Mouse (Mus musculus) embryo, embryonic 11.5 days (tissue): Measurements from ENCODE around the gene Ppt1.
A peak's percentile ranks its signal among the peaks of the same experiment; 100 is the strongest.
"Not testable (repeated sequence)": the region's sequence is repeated elsewhere in the genome, so short reads cannot be mapped to it uniquely, and the experiment has no call there.

Experiments
- DNase-seq: peaks from one replicate; pipeline ENCODE4 v3.0.0-alpha.2; 2012; ENCODE audit warnings: low read depth, low spot score

The Ppt1 gene

GRCm38 (mm10) chr4:122835530-122836402, at the start of gene Ppt1:
Gene Ppt1, plus strand, starts transcription at chr4:122836242.
- peak; percentile 76 for DNase-seq

- DNase-seq, result no peak
Observed at GRCm38 (mm10) chr4:122789335-122790089, 46.5 kb upstream of the Ppt1 start.

GRCm38 (mm10) chr4:122808108-122808507, 27.9 kb upstream of the Ppt1 start:
- peak; percentile 54 for DNase-seq

GRCm38 (mm10) chr4:122811180-122811579, 24.9 kb upstream of the Ppt1 start:
- no peak for DNase-seq

GRCm38 (mm10) chr4:122811824-122812223, 24.2 kb upstream of the Ppt1 start:
- DNase-seq, result no peak

- DNase-seq, result no peak
Observed at GRCm38 (mm10) chr4:122816202-122816601, 19.8 kb upstream of the Ppt1 start.

GRCm38 (mm10) chr4:122820941-122821340, 15.1 kb upstream of the Ppt1 start:
- DNase-seq, result not testable (repeated sequence)

GRCm38 (mm10) chr4:122827651-122828050, 8.4 kb upstream of the Ppt1 start:
- DNase-seq, result no peak

GRCm38 (mm10) chr4:122829339-122829738, 6.7 kb upstream of the Ppt1 start:
- no peak for DNase-seq

GRCm38 (mm10) chr4:122831888-122832287, 4.2 kb upstream of the Ppt1 start:
- DNase-seq, result peak; percentile 14

- no peak for DNase-seq
Observed at GRCm38 (mm10) chr4:122836403-122836775, 347 bp downstream of the Ppt1 start.

- no peak for DNase-seq
Observed at GRCm38 (mm10) chr4:122837180-122837730, 1.2 kb downstream of the Ppt1 start.

- peak; percentile 11 for DNase-seq
Observed at GRCm38 (mm10) chr4:122837994-122838393, 2.0 kb downstream of the Ppt1 start.

GRCm38 (mm10) chr4:122838416-122838815, 2.4 kb downstream of the Ppt1 start:
- no peak for DNase-seq

- no peak for DNase-seq
Observed at GRCm38 (mm10) chr4:122848150-122848621, 12.1 kb downstream of the Ppt1 start.

- no peak for DNase-seq
Observed at GRCm38 (mm10) chr4:122851535-122851934, 15.5 kb downstream of the Ppt1 start.

- no peak for DNase-seq
Observed at GRCm38 (mm10) chr4:122853691-122854090, 17.6 kb downstream of the Ppt1 start.

GRCm38 (mm10) chr4:122854770-122855169, 18.7 kb downstream of the Ppt1 start:
- no peak for DNase-seq

- no peak for DNase-seq
Observed at GRCm38 (mm10) chr4:122857909-122858308, 21.9 kb downstream of the Ppt1 start.

GRCm38 (mm10) chr4:122859096-122859674, 23.1 kb downstream of the Ppt1 start:
- no peak for DNase-seq

- DNase-seq, result no peak
Observed at GRCm38 (mm10) chr4:122861836-122862235, 25.8 kb downstream of the Ppt1 start.

GRCm38 (mm10) chr4:122868041-122868440, 32.0 kb downstream of the Ppt1 start:
- DNase-seq, result no peak
